ENCODE assay signal across 18 mouse cellular contexts in the genomic region with DNA sequence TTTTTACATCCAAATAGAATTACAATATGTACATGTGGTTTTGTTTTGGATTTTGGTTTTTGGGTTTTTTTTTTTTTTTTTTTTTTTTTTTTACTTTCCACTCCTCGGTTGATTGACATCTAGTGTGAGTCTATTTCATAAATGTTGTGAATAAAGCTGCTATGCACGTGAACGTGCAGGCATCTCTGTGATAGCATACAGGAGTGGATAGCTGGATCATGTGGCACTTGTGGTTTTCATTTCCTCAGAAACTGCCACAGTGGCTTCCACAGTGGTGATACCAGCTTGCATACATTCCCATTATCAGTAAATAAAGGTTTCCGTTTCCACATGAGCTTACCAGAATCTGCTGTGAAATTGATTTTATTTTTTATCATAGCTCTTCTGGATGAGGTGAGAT.
"Had no signal": no experiment of that assay in that cellular context is flagged by ENCODE, and none has a peak within 500 bp of the region (broad histone marks: within the 10 kb centered on the region; RNA-seq: fewer than 3 reads in every experiment).

No protein-coding gene starts in this region.

- H3K4me3 ChIP-seq: left cerebral cortex, adult 2 months; liver, embryonic 13.5 days; lung, embryonic 15.5 days; midbrain, embryonic 10.5 days; midbrain, embryonic 13.5 days; myocyte; neural tube, embryonic 13.5 days had no signal

- H3K27ac ChIP-seq: kidney, postnatal 0 days; left cerebral cortex, adult 2 months; liver, embryonic 13.5 days; lung, embryonic 15.5 days; midbrain, embryonic 10.5 days; midbrain, embryonic 13.5 days; neural tube, embryonic 13.5 days had no signal

- H3K4me2 ChIP-seq: liver, embryonic 13.5 days; lung, embryonic 15.5 days; midbrain, embryonic 13.5 days; neural tube, embryonic 13.5 days had no signal

- DNase-seq: kidney, adult 18-20 months; kidney, adult 9 months; kidney, postnatal 25 days; layer of hippocampus, postnatal 36 days; liver, embryonic 13.5 days; lung, postnatal 10 days; lung, postnatal 36 days; thymus, adult 2 months; thymus, postnatal 14 days had no signal

- H3K4me1 ChIP-seq: liver, embryonic 13.5 days; lung, embryonic 15.5 days; midbrain, embryonic 10.5 days; midbrain, embryonic 13.5 days; neural tube, embryonic 13.5 days had no signal

- H3K27me3 ChIP-seq: liver, embryonic 13.5 days; lung, embryonic 15.5 days; midbrain, embryonic 13.5 days; neural tube, embryonic 13.5 days had no signal

- H3K36me3 ChIP-seq: liver, embryonic 13.5 days; lung, embryonic 15.5 days; midbrain, embryonic 10.5 days; midbrain, embryonic 13.5 days; neural tube, embryonic 13.5 days had no signal

- ATAC-seq: intestine, embryonic 16.5 days; midbrain, embryonic 13.5 days; midbrain, embryonic 16.5 days had no signal

- H3K9ac ChIP-seq: liver, embryonic 13.5 days; lung, embryonic 15.5 days; midbrain, embryonic 13.5 days; neural tube, embryonic 13.5 days had no signal

- H3K9me3 ChIP-seq: liver, embryonic 13.5 days; lung, embryonic 15.5 days; midbrain, embryonic 10.5 days; midbrain, embryonic 13.5 days; neural tube, embryonic 13.5 days had no signal
